Mouse (Mus musculus) ES-Bruce4 (cell line): ENCODE data around the gene Gm4744.
"Not testable (repeated sequence)": the region's sequence is repeated elsewhere in the genome, so short reads cannot be mapped to it uniquely, and the experiment has no call there.

Experiments
- EP300 ChIP-seq: IDR thresholded peaks from 2 replicates; pipeline ENCODE4 v1.6.1; 2011; ENCODE audit warnings: low read depth, low read length; ENCODE audit not compliant: insufficient read depth
- POLR2A ChIP-seq: IDR thresholded peaks from one replicate; pipeline ENCODE4 v1.8.1; 2011; ENCODE audit warnings: low read length; ENCODE audit not compliant: insufficient read depth

- TF ChIP-seq POLR2A, EP300: not testable (repeated sequence)
Observed at GRCm38 (mm10) chr6:40964454-40964853, 12.8 kb upstream of the Gm4744 start, which contains the start of gene 1810009J06Rik.
